Mouse (Mus musculus) forebrain, embryonic 10.5 days (tissue): ENCODE measurements around the gene Ankrd2. TPM values are rescaled to one million over a fixed set of nuclear protein-coding genes. Genes with fewer than 3 reads are reported as not detected.

Experiments
- DNase-seq: peaks from one replicate; pipeline ENCODE4 v3.0.0-alpha.2; 2017; ENCODE audit warnings: low spot score; ENCODE audit errors: extremely low spot score
- H3K27ac ChIP-seq: fragments of 300-500 bp; sonication (generic); 2 replicates; pipeline ENCODE4 v1.5.1; 2016; ENCODE audit warnings: mild to moderate bottlenecking
- H3K27me3 ChIP-seq: fragments of 300-500 bp; sonication (generic); 2 replicates; pipeline ENCODE4 v1.6.1; 2016; ENCODE audit warnings: mild to moderate bottlenecking; ENCODE audit not compliant: poor library complexity, severe bottlenecking
- H3K36me3 ChIP-seq: fragments of 300-500 bp; sonication (generic); replicated peaks from 2 replicates; pipeline ENCODE4 v1.6.1; 2016; ENCODE audit warnings: mild to moderate bottlenecking, moderate library complexity
- H3K4me1 ChIP-seq: fragments of 300-500 bp; sonication (generic); 2 replicates; pipeline ENCODE4 v1.6.1; 2016
- H3K4me3 ChIP-seq: fragments of 300-500 bp; sonication (generic); 2 replicates; pipeline ENCODE4 v1.5.1; 2016; ENCODE audit warnings: mild to moderate bottlenecking, moderate library complexity
- H3K9me3 ChIP-seq: fragments of 300-500 bp; sonication (generic); 2 replicates; pipeline ENCODE4 v1.6.1; 2016; ENCODE audit warnings: mild to moderate bottlenecking, moderate library complexity
- WGBS: fragments of 180-500 bp; shearing (Covaris S2); methylation state at CpG from one replicate; pipeline ENCODE4 v1.1.7; 2016; 5-methylcytosine and 5-hydroxymethylcytosine counted together
- polyA plus RNA-seq: library from polyadenylated mRNA; unstranded; fragments of >200 nt; fragmentation: Nextera tagmentation; extraction: Ambion mirVana; gene quantifications from 2 replicates; pipeline ENCODE4 v1.2.1, GENCODE M21; 2016

The Ankrd2 gene
- polyA plus RNA-seq, 1 experiment from 2014 or later = not detected

GRCm38 (mm10) chr19:42017399-42018247, 18.2 kb upstream of the Ankrd2 start:
- Histone ChIP-seq H3K27me3 (no peaks in the 10 kb centered on the region), H3K27ac (peak overlapping the region; percentile 45), H3K4me1 (peaks cover 49% of the 10 kb centered on the region), H3K36me3 (no peaks in the 10 kb centered on the region), H3K9me3 (no peaks in the 10 kb centered on the region), H3K4me3 (no peak overlapping the region)
- no peak for DNase-seq
- 87% methylated on average over 8 of the region's 8 CpGs for WGBS

GRCm38 (mm10) chr19:42019011-42019522, 16.7 kb upstream of the Ankrd2 start:
- H3K9me3 ChIP-seq = no peaks in the 10 kb centered on the region

GRCm38 (mm10) chr19:42021681-42022541, 13.9 kb upstream of the Ankrd2 start:
- Histone ChIP-seq H3K27me3 (no peaks in the 10 kb centered on the region), H3K4me1 (peaks cover 36% of the 10 kb centered on the region), H3K4me3 (no peak overlapping the region), H3K9me3 (no peaks in the 10 kb centered on the region), H3K27ac (no peak overlapping the region), H3K36me3 (no peaks in the 10 kb centered on the region)
- no peak for DNase-seq
- 73% methylated on average over 10 of the region's 10 CpGs for WGBS

More at GRCm38 (mm10) chr19:42019011-42019522, 16.7 kb upstream of the Ankrd2 start:
- Histone ChIP-seq H3K27ac (peak overlapping the region; percentile 52), H3K27me3 (no peaks in the 10 kb centered on the region), H3K4me3 (no peak overlapping the region), H3K4me1 (peaks cover 49% of the 10 kb centered on the region), H3K36me3 (no peaks in the 10 kb centered on the region)
- 47% methylated on average over 4 of the region's 4 CpGs for WGBS
- DNase-seq = no peak

GRCm38 (mm10) chr19:42022542-42022848, 13.3 kb upstream of the Ankrd2 start:
- Histone ChIP-seq H3K4me1 (peaks cover 30% of the 10 kb centered on the region), H3K9me3 (no peaks in the 10 kb centered on the region), H3K27me3 (no peaks in the 10 kb centered on the region), H3K27ac (no peak overlapping the region), H3K4me3 (no peak overlapping the region), H3K36me3 (no peaks in the 10 kb centered on the region)
- DNase-seq = no peak
- WGBS = 75% methylated on average over 2 of the region's 2 CpGs

DNA sequence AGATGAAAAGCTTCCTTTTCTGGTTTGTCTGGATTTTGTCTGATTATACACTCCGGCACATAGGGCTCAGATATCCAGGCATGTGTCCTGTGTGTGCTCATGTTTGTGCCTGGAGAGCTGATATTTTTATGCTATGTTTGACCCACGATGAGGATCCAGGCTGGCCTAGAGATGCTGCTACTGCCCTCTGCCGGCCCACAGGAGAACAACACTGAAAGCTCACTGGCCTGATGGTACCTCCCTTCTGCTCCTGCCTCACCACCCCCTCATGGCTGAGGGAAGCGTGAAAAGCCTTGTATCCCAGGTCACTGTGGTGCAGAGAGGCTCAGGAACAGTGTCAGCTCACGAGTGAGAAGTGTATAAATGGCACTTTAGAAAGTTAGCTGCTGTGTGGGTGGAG, 9.6 kb upstream of the Ankrd2 start:
- Histone ChIP-seq H3K27ac (no peak overlapping the region), H3K36me3 (no peaks in the 10 kb centered on the region), H3K9me3 (no peaks in the 10 kb centered on the region), H3K4me1 (peaks cover 11% of the 10 kb centered on the region; the same call in 1 of the 2 replicates), H3K27me3 (no peaks in the 10 kb centered on the region), H3K4me3 (no peak overlapping the region)
- 13% methylated on average over 5 of the region's 5 CpGs for WGBS
- DNase-seq = peak; percentile 73

- WGBS = 85% methylated on average over 5 of the region's 5 CpGs
- no peaks in the 10 kb centered on the region for H3K27me3 ChIP-seq
- H3K9me3 ChIP-seq = no peaks in the 10 kb centered on the region
- peaks cover 23% of the 10 kb centered on the region for H3K4me1 ChIP-seq
- H3K4me3 ChIP-seq = no peak overlapping the region
- DNase-seq = no peak
- no peak overlapping the region for H3K27ac ChIP-seq
- 0 out of 2 replicates have a peak, but pooled peaks cover 5% of the 10 kb centered on the region for H3K36me3 ChIP-seq
Measured at GRCm38 (mm10) chr19:42031112-42031511, 4.7 kb upstream of the Ankrd2 start.

DNA sequence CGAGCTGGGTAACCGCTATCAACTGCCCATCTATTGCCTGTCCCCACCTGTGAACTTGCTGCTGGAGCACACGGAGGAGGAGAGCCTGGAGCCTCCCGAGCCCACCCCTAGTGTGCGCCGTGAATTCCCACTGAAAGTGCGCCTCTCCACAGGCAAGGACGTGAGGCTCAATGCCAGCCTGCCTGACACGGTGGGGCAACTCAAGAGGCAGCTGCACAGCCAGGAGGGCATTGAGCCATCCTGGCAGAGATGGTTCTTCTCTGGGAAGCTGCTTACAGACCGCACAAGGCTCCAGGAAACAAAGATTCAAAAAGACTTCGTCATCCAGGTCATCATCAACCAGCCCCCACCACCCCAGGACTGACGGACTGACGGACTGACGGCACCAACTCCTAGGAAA, 2.2 kb upstream of the Ankrd2 start:
- Histone ChIP-seq H3K9me3 (no peaks in the 10 kb centered on the region), H3K4me1 (peaks cover 23% of the 10 kb centered on the region), H3K4me3 (no peak overlapping the region), H3K27ac (no peak overlapping the region), H3K27me3 (no peaks in the 10 kb centered on the region), H3K36me3 (0 out of 2 replicates have a peak, but pooled peaks cover 5% of the 10 kb centered on the region)
- whole genome bisulfite sequencing = 87% methylated on average over 14 of the region's 14 CpGs
- DNase-seq = no peak

DNA sequence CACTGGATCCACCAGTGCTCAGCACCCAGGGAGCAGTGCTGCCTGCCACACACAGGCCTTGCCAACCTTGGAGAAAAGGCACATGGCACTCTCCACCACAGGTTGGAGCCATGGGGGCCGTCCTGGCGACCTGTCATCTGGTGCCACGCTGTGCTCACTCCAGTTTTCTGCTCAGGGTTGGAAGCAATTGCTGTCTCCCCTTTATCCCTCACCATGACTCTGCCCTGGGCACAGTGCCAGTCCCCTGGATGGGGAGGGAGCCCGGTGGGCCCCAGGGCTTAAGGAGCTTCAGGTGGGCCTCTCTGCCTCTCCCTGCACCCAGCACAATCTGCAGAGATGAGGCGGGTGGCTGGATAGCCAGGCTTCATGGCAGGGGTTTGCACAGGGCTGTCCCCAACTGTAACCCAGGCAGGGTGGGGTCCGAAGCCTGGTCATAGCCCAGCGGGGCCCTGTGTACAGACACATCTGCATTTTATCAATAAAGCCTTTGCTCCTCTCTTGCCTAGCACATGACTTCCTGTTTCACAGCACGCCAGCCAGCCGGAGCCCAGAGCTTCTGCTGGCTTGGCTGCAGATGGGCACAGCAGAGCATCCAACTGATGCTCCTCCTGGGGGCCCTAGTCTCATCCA, 1.5 kb upstream of the Ankrd2 start:
- no peak for DNase-seq

DNA sequence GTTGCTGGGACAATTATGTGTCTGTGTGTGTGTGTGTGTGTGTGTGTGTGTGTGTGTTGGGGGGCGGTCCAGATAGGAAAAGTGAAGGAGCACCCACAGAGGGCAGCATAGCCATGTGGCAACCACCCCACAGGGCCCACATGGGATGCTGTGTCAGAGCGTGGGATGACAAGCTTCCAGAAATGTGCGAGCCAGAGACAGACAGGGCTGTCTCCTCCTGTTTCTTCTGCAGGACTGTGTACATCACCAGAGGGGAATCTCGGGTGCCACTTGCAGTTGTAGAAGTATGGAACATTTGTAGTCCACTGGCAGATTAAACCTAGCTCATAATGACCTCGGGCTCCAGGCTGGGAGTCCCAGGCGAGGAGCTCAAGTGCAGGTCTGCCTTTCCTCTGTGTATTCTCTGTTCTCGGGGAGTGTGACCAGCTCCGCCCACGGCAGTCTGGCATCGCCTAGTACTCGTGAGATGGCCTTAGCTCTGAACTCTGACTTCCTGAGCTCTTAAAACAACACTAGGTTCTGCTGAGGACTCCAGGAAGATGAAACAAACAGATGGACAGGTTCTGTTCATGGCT, 832 bp upstream of the Ankrd2 start:
- WGBS = 67% methylated on average over 11 of the region's 11 CpGs

More for the DNA sequence above, 1.5 kb upstream of the Ankrd2 start:
- WGBS = 72% methylated on average over 9 of the region's 9 CpGs
- peaks cover 23% of the 10 kb centered on the region for H3K4me1 ChIP-seq
- 0 out of 2 replicates have a peak, but pooled peaks cover 2% of the 10 kb centered on the region for H3K27me3 ChIP-seq
- no peaks in the 10 kb centered on the region for H3K9me3 ChIP-seq
- H3K27ac ChIP-seq = 0 out of 2 replicates have a peak overlapping the region, but pooled peaks have one; percentile 58
- 0 out of 2 replicates have a peak, but pooled peaks cover 5% of the 10 kb centered on the region for H3K36me3 ChIP-seq
- no peak overlapping the region for H3K4me3 ChIP-seq

DNA sequence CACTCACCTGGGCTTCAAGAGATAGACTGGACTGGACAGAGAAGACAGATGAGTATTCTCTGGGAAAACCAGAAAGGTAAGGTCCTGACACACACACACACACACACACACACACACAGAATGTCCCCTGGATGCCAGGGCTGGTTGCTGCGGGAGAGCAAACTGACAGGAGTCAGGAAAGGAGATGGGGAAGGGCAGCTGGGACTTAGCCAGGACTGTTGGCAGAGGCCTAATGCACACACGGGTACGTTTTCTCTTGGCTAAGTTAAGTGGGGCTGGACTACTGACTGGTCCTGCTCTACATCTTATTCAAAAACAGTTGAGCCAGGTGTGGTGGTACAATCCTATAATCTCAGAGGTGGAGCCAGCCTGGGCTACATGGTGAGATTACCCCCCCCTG, 557 bp downstream of the Ankrd2 start:
- Histone ChIP-seq H3K27ac (no peak overlapping the region), H3K4me3 (no peak overlapping the region), H3K36me3 (0 out of 2 replicates have a peak, but pooled peaks cover 5% of the 10 kb centered on the region), H3K4me1 (peaks cover 23% of the 10 kb centered on the region), H3K27me3 (peaks cover 15% of the 10 kb centered on the region; the same call in 1 of the 2 replicates), H3K9me3 (no peaks in the 10 kb centered on the region)
- no peak for DNase-seq
- WGBS = 81% methylated on average over 3 of the region's 3 CpGs

More for the DNA sequence above, 832 bp upstream of the Ankrd2 start:
- Histone ChIP-seq H3K4me1 (peaks cover 23% of the 10 kb centered on the region), H3K36me3 (0 out of 2 replicates have a peak, but pooled peaks cover 5% of the 10 kb centered on the region), H3K4me3 (no peak overlapping the region), H3K27ac (peak overlapping the region; percentile 58), H3K9me3 (no peaks in the 10 kb centered on the region), H3K27me3 (peaks cover 9% of the 10 kb centered on the region; the same call in 1 of the 2 replicates)
- no peak for DNase-seq

DNA sequence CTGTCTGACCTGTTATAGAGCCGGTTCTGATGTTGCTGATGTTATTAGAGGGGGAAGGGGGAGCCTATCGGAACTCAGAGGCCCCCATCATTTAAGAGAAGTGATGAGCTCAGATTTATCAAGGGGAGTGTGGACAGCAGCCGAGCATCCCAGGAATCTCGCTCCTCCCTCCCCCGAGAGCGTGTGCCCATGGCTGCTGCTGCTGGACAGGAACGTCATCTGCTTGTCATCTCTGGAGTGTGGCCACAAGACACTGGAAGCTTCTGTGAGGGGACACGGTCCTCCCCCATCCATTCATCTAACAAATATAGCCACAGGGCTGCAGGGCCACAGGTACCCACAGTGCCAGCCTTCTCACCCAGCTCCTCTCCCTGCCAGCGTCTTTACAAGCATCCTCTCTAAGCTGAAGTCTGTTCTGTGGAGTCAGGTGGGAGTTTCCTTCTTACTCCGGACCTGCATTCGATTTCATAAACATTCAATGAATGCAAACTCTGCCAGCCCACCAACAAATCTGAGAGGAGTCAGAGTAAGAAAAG, 1.4 kb downstream of the Ankrd2 start:
- DNase-seq = no peak
- Histone ChIP-seq H3K36me3 (0 out of 2 replicates have a peak, but pooled peaks cover 5% of the 10 kb centered on the region), H3K4me1 (peaks cover 23% of the 10 kb centered on the region), H3K27ac (no peak overlapping the region), H3K4me3 (no peak overlapping the region), H3K9me3 (no peaks in the 10 kb centered on the region), H3K27me3 (peaks cover 19% of the 10 kb centered on the region; the same call in 1 of the 2 replicates)
- 83% methylated on average over 11 of the region's 11 CpGs for WGBS
